13 mouse cellular contexts compared by ENCODE assay signal in the genomic region with DNA sequence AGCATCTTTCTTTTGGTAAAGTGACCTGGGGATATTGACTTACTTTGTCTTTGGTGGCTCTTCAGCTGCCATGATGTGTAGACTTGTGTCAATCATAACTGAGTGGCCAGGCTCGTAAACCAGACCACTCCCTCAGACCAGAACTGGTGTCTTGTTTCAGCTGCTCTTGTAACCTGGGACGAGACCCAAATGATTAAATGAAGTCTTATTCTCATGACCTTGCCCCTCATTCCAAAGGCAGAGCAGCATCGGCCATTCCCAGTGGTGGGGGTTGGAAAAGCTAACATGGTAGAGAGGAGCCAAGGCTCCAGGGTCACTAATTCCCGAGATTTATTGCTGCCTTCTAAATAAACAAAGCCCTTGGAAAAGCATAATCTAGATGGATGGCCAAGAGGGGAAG.
A peak's percentile ranks its signal among the peaks of the same experiment; 100 is the strongest.
DNase-seq lines count a peak whose midpoint lies in the region; ATAC-seq lines count a peak whose summit lies in the region.
"Had no signal": no experiment of that assay in that cellular context is flagged by ENCODE, and none has a peak within 500 bp of the region (broad histone marks: within the 10 kb centered on the region; RNA-seq: fewer than 3 reads in every experiment).

No protein-coding gene starts in this region.

- intact Hi-C loops in heart, postnatal 25 days (cut with DNase I) = loop anchor here (5.0 kb wide), 1 partner anchor 142 kb away; no protein-coding TSS in a partner anchor

- H3K4me3 ChIP-seq in heart, embryonic 10.5 days = no peak overlapping the region
- H3K4me3 ChIP-seq in intestine, embryonic 15.5 days (replicated peaks) = no peak overlapping the region
- H3K4me3 ChIP-seq: lung, embryonic 15.5 days; midbrain, embryonic 10.5 days had no signal

- 49% methylated on average over 4 of the region's 4 CpGs for WGBS in heart, embryonic 10.5 days
- WGBS in intestine, embryonic 15.5 days = 16% methylated on average over 4 of the region's 4 CpGs

- DNase-seq in heart, adult 8-10 months (ENCODE audit: low spot score) = peak; percentile 19
- no peak for DNase-seq in heart, postnatal 25 days (ENCODE audit: low spot score)
- DNase-seq in heart, embryonic 10.5 days (ENCODE audit: low spot score) = no peak
- peak; percentile 35 for DNase-seq in kidney, adult 11 months
- DNase-seq in kidney, postnatal 25 days = peak; percentile 38 to 64
- DNase-seq in urinary bladder, postnatal 10 days (ENCODE audit: low spot score) = no peak
- DNase-seq: cerebellum, postnatal 36 days; thymus, postnatal 4 days had no signal

- no peaks in the 10 kb centered on the region for H3K27me3 ChIP-seq in heart, embryonic 10.5 days (ENCODE audit: insufficient read depth, poor library complexity, severe bottlenecking)
- H3K27me3 ChIP-seq in intestine, embryonic 15.5 days (replicated peaks) = no peaks in the 10 kb centered on the region
- H3K27me3 ChIP-seq: lung, embryonic 15.5 days had no signal

- no peak for ATAC-seq in intestine, embryonic 15.5 days
- ATAC-seq: activated CD4-positive, CD25-positive, alpha-beta regulatory T cell, adult 4 months; CD4-positive, CD25-positive, alpha-beta regulatory T cell, adult 4 months had no signal

- peaks cover 26% of the 10 kb centered on the region for H3K4me1 ChIP-seq in heart, embryonic 10.5 days
- H3K4me1 ChIP-seq in intestine, embryonic 15.5 days (replicated peaks) = no peaks in the 10 kb centered on the region

- no peaks in the 10 kb centered on the region; the same call in 1 of the 2 replicates for H3K36me3 ChIP-seq in heart, embryonic 10.5 days
- no peaks in the 10 kb centered on the region for H3K36me3 ChIP-seq in intestine, embryonic 15.5 days
- H3K36me3 ChIP-seq: lung, embryonic 15.5 days; midbrain, embryonic 10.5 days had no signal

- no peaks in the 10 kb centered on the region for H3K9me3 ChIP-seq in heart, embryonic 10.5 days
- H3K9me3 ChIP-seq in intestine, embryonic 15.5 days = no peaks in the 10 kb centered on the region
- H3K9me3 ChIP-seq: lung, embryonic 15.5 days; midbrain, embryonic 10.5 days had no signal

- no peak overlapping the region for H3K9ac ChIP-seq in intestine, embryonic 15.5 days
- H3K9ac ChIP-seq: lung, embryonic 15.5 days had no signal

- no peak overlapping the region for H3K4me2 ChIP-seq in intestine, embryonic 15.5 days (replicated peaks)
- H3K4me2 ChIP-seq: lung, embryonic 15.5 days had no signal

- H3K27ac ChIP-seq in heart, embryonic 10.5 days = peak overlapping the region; percentile 83; the same call in 1 of the 2 replicates
- no peak overlapping the region for H3K27ac ChIP-seq in intestine, embryonic 15.5 days
- H3K27ac ChIP-seq: lung, embryonic 15.5 days; midbrain, embryonic 10.5 days had no signal

Comparison
In these comparisons a context has a peak if more than half of its experiments do, and no peak if none do; other contexts are left out.
1. DNase-seq: peak in heart, adult 8-10 months (single experiment), kidney, adult 11 months (single experiment) and kidney, postnatal 25 days (2 of 2); none in heart, postnatal 25 days (single experiment), heart, embryonic 10.5 days (single experiment) and urinary bladder, postnatal 10 days (single experiment).